Mouse (Mus musculus): ENCODE data around the gene Rbm47.

GRCm38 (mm10) chr5:66083350-66083749 lies 89.6 kb downstream of the Rbm47 start:
- TF ChIP-seq POLR2A (IDR thresholded peaks at IDR 0.05; ENCODE audit: extremely low read depth, insufficient read depth, low read length) (no peak), CTCF (IDR thresholded peaks at IDR 0.05; ENCODE audit: low read depth, low read length) (peak; percentile 93)
